Mouse (Mus musculus) spleen, postnatal 14 days (tissue): ENCODE data around the gene Itga6.

ENCODE experiments used
- DNase-seq, 2 experiments: peaks; one replicate each; pipeline ENCODE4 v3.0.0; 2021 to 2022; ENCODE audit warnings: low spot score in 2 of 2

Itga6 gene

DNA sequence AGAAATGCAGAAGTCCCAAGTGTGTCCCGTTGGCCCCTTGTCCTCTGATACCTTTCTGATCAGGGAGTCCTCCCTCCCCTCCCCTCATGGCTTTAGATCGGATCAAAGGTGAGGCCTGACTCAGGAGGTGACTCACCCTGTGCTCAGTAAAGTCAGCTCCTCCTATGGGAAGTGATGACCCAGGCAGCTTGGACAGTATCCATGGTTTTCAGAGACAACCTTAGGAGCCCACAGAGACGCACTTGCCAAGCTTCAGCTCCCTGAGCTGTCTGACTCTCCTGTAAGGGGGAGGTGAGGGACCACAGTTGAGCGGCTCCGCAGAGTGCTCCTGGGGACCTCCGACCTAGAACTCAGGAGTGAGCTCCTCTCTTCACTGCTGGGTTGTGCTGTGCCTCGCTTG lies 56.3 kb downstream of the Itga6 start:
- DNase-seq: no peak

DNA sequence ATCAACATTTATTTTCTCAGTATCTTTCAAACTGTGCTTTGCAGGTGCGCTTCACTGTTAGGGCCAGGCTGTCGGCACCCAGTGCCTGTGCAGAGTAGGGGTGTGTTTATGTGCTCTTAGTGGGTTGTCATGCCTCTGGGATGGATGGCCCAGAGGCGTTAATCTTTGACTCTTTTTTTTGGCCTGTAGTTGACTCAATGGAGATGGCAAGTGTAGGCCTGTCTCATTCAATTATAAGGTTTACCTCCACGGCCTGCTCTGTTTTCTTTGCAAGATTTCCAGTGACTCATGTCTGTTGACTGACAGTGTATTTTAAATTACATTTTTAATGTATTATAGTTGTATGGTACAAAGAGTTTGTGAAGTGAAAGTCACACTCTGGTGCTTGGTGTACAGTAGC lies 56.7 kb downstream of the Itga6 start:
- no peak for DNase-seq

DNA sequence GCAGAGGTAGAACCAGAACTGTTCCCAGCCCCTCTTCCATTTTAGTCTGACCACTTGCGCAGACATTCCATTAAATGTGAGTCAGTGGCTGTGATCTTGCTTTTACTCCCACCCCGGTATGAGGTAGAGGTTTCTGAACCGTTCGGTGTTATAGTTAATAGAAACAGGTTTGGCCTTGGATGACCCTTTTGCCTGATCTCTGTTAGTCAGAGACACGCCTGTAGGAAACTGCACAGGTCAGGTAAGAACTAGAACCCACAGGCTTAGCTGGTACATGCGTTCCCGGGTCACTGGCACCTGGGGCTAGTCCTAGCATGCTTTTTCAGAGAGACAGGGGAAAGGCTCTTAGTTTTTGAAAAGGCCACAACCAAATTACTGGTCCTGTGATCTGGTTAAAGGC lies 59.7 kb downstream of the Itga6 start:
- no peak for DNase-seq

GRCm38 (mm10) chr2:71805611-71806567 lies 60.5 kb downstream of the Itga6 start:
- no peak for DNase-seq

DNA sequence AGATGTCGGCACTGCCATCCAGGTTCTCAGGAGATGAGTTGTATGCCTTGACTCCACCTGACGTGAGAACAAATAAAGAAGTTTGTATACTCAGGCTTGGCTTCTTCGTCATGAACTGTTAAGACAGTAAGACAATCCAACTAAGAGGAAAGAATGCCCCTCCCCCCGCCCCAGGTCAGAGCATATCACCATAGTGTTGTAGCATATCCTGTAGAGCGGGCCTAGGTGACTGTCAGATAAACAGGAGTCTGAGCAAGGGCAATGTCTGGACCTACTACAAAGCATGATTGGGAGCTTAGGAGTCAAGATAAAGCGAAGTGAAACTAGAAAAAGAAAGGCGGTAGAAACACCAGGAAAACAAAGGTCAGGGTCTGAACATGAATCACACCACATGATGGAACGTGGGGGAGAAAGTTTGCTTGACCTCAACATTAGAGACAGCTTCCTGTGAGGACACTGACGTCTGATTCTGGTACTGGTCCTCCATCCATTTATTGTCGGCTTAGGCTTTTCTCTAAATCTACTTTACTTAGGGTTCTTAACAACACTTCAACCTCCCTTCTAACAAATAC lies 64.0 kb downstream of the Itga6 start:
- DNase-seq: no peak

- no peak for DNase-seq
These were observed 64.6 kb downstream of the Itga6 start for GRCm38 (mm10) chr2:71810010-71810409.

DNA sequence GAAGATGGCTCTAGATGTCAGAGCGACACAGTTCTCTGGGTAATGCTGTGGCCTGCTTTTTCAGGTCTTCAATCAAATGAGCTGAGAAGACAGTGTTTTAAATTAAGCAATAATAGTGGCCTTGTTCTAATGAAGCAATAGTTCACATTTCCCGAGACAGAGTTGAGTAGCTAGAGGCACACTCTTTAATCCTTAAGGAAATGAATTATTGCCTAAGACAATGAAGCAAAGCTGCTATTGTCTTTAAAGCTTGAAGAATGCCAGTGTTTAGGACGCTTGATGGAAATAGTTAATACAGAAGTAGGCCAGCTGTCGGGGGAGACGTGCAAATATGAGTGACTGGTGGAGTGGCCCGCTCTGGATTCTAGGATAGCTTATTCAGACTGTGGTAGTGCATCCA lies 65.5 kb downstream of the Itga6 start:
- DNase-seq: no peak

DNA sequence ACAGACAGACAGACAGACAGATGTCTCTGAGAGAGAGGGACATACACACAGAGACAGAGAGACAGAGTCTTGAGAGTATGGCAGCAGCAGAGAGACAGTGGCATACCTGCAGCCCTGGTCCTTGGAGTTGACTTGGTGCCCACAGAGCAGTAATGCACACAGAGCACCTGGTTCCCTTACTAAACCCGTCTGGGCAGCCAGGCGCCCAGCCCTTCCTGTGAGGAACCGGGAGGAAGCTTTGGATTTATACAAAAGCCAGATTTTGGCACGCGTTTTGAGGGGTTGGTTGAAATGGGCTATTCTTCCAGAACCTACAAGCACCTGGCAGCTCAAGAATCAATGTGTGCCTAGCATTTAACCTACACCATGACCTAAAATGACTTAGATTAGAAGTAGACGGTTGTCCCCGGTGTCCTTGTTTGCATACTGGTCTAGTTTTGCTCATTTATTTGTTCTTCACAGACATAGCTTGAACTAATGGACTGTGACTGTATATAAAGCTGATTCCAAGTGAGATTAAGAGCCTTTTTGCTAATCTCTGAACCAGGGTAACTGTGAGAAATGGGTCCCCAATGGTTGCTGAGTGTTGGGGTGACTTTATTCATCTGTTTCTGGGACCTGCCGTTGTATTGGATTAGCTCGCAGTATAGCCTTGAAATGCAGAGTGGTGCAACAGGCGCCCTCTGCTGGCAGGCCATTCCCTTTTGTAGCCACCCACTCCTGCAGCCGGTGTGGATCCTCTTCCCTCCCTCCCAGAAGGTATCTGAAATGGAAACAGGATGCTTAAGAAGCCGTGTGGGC lies 67.0 kb downstream of the Itga6 start:
- peak; percentile 55 to 73 for DNase-seq

DNA sequence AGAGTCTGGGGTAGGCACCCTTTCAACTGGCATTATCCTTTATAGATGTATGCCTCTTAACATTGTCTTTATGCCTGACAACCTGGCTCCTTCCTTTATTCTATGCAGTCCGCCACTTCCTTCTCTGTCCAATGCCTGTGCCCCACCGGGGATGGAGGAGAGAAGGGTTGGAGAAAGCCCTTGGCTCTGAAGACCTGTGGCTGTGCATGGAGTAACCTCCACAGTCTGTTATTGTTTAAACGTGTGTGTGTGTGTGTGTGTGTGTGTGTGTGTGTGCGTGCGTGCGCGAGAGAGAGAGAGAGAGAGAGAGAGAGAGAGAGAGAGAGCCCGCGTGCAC lies 67.6 kb downstream of the Itga6 start:
- DNase-seq: no peak

DNA sequence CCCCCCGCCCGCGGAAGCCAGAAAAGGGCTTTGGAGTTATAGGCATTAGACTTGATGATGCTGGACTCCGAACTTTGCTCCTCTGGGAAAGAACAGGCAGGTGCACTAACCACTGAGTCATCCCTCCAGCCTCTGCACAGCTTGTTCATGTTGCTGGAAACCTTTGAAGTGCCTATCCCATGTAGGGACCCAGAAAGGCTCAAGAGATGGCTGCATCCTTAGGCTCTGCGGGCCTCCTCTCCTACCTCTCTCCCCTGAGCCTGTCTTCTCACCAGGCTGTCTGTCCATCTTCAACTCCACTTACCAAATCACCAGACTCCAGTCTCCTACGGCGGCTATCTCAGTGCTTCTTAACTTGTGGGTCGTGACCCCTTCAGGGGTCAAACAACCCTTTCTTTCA lies 68.0 kb downstream of the Itga6 start:
- no peak for DNase-seq

DNA sequence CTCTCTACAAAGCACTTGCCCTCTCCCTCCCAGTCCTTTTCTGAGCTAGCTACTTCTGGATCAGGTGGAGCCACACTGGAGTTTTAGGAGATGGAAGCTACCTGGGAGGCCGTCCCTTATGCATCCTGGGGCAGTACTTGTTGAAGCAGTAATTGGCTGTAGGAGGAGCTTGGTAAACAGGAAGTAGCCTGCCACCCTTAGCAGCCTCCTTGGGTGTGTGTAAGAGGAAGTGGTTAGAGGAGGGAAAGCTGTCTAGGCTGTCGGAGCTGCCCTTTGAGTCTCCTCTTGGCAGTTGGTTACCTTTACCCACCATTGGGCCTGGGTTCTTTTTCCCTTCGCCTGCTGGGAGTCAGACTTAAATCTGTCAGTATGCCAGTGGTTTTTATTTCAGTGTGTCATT lies 68.6 kb downstream of the Itga6 start:
- peak; percentile 16 to 42 for DNase-seq

DNA sequence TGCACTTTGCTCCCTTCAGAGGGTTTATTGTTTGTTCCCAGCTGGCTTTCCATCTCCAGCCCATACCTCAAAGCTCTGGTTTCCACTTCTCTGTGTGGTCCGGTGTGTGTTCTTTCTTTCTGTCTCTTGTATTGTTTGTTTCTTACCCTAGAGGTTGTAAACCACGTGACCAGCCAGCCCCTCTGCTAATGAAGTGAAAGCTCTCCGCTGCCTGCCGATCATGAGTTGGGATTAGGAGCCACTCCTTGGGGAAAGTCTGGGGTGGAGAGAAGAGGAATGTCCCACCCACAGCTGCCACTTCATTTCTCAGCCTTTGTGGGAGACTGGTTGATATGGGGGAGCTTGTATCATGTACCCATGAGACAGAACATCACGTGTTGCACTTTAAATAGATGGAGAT lies 69.9 kb downstream of the Itga6 start:
- DNase-seq: no peak

DNA sequence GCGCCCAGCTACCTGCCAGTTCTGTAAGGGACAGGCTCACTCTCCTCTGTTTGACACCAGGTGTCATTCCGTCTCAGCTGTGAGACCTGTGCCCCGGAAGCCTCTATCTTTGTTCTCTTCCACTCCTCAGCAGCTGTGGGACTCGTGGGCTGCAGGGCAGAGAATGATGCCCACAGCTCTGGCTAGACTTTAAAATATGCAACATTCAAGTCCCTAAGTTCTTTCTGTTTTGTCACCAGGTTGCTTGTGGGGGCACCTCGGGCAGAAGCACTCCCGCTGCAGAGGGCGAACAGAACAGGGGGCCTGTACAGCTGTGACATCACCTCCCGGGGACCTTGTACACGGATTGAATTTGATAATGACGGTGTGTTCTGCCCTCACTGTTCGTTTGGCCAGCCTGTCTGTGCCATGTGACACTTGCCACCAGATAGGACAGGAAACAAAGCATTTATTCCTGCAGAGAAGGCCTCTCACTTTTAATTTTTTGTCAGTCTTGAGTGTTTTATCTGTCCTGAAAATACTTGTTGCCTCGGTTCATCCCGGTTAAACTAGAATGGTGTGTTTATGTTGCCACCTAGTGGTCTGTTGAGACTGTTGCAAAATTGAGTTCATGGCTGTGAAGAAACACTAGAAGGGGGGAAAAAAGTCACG lies 71.1 kb downstream of the Itga6 start:
- no peak for DNase-seq

DNA sequence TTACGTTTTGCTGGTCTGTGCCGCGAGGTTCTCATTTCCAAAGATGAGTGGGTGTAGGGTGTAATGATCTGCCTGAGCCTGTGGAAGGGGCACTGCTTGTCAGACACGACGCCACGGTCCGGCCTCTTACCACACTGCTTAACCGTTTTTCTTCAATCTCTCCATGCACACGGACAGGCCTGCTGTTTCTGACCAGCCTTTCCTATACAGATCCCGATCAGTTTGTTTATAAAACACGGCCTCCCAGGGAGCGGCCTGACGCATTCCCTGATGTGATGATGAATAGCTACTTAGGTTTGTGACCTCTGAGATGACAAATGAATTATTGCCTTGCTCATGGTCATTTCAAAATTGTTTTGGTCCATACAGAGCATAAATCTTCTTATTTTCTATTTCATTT lies 78.7 kb downstream of the Itga6 start:
- no peak for DNase-seq

DNA sequence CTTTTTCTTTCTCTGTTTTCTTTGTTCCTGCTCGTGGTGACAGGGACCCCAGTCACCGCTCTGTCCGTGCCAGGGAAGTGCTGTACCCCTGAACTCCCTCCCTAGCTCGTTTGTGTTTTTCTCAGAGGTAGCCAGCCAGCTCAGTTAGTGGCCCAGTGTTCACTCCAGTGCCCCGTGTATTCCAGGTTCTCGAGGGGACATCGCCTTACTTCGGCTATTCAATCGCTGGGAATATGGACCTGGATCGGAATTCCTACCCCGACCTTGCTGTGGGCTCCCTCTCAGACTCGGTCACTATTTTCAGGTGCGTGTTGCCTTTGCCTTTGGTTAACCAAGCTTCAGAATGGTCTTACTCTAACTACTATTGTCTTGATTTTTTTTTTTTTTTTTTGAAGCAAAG lies 82.3 kb downstream of the Itga6 start:
- no peak for DNase-seq

- no peak for DNase-seq
These were observed 83.5 kb downstream of the Itga6 start for GRCm38 (mm10) chr2:71828928-71829327.

- DNase-seq: no peak
These were observed 88.2 kb downstream of the Itga6 start for GRCm38 (mm10) chr2:71833626-71834025.

GRCm38 (mm10) chr2:71834371-71834770 lies 89.0 kb downstream of the Itga6 start:
- DNase-seq: no peak

DNA sequence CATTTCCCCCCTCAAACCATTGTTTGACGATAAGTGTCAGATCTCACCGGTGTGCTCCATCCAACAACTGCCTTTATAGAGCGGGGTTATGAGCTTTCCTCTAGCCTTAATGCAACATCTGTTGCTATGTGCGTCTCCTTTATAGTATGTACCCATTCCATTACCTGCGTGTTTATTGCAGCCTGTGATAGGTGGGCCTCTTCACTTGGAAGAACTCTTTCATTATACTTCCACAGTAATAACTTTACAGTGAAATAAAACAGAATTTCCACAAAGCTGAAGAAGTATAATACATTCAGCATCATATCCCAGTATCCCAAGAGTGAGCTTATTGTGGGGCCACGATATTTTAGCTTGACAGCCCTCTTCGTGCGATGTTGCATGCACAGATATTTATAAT lies 90.1 kb downstream of the Itga6 start:
- DNase-seq: no peak

DNA sequence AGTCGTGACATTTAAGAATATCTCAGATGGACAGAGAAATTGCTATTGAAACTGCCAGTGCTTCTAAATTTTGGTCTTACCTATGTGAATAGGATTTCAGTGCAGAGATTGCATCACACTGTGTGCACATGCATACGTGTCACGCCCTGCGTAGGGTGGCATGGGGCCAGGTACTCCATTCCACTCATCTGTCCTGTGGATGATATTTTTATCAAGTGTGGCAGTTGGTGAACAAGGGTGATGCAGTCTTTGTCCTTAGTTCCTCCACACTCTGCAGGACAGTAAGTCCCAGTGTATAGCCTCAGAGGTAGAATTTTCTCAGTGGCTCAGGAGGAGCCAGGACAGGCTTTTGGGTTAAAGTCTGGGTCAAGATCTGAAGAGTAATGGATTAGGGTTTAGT lies 90.8 kb downstream of the Itga6 start:
- DNase-seq: no peak

DNA sequence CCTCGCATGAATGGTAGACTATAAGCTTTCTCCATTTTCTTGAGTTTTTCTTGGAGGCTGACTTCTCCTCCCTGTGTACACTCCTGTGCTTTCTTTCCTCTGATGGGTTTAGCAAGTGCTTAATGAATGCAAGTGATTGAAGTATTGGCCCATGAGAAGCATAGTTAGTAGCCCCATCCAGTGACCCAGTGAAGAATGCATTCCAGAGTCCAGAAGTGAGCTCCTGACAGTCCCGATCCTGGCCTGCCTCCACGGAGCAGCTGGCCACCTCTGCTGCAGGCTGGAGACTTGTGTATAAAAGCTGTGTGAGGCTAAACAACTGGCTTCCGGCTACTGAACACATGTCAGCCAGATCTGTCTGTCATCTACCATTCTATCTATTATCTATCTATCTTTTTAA lies 91.8 kb downstream of the Itga6 start:
- no peak for DNase-seq

DNA sequence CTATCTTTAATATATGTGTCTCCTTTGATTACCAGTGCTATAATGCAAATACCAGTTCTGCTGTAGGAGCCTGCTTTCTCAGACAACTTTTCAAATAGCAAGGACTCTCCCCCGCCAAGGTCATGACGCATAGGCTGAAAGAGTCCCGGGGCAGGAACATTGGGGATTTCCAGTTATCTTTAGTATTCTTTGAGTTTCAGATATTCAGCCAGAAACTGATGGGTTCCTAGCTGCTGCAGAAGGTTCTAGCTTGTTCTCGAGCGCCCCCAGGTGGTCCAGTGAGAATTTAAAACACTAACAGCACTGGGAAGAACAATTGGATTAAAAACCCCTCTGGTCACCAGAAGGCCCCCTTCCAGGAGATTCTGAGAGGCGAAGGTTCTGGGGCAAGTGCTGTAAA lies 92.4 kb downstream of the Itga6 start:
- DNase-seq: peak; percentile 27 to 53
